Mouse (Mus musculus) gastrocnemius, adult 8-10 months (tissue): ENCODE measurements around the gene Heg1. TPM values are rescaled to one million over a fixed set of nuclear protein-coding genes. Genes with fewer than 3 reads are reported as not detected.

Source experiments
- DNase-seq, 2 experiments: peaks; one replicate each; pipeline ENCODE4 v3.0.0; 2022; ENCODE audit warnings: low spot score in 2 of 2
- total RNA-seq, 4 experiments: library from RNA; stranded (reverse); gene quantifications; 2 replicates each; pipeline ENCODE4 v1.2.4; 2022

Gene Heg1
- total RNA-seq, 4 experiments from 2014 or later: 20.8 to 31.3 (median 24.2) TPM

- no peak for DNase-seq
Measured at GRCm38 (mm10) chr16:33768491-33769278, 84.5 kb downstream of the Heg1 start.

GRCm38 (mm10) chr16:33769848-33770247 is 85.7 kb downstream of the Heg1 start:
- no peak for DNase-seq

GRCm38 (mm10) chr16:33770778-33771454 is 86.7 kb downstream of the Heg1 start:
- DNase-seq: no peak

- DNase-seq: no peak
Measured at GRCm38 (mm10) chr16:33772809-33773208, 88.6 kb downstream of the Heg1 start.

GRCm38 (mm10) chr16:33774972-33775371 is 90.8 kb downstream of the Heg1 start:
- DNase-seq: no peak

- no peak for DNase-seq
Measured at GRCm38 (mm10) chr16:33775733-33776335, 91.7 kb downstream of the Heg1 start.

GRCm38 (mm10) chr16:33776766-33777529 is 92.8 kb downstream of the Heg1 start:
- no peak for DNase-seq

GRCm38 (mm10) chr16:33777607-33778006 is 93.4 kb downstream of the Heg1 start:
- DNase-seq: no peak

GRCm38 (mm10) chr16:33781789-33782728 is 97.9 kb downstream of the Heg1 start:
- no peak for DNase-seq

- DNase-seq: no peak
Measured at GRCm38 (mm10) chr16:33782729-33783091, 98.5 kb downstream of the Heg1 start.

GRCm38 (mm10) chr16:33784547-33784946 is 100.4 kb downstream of the Heg1 start:
- DNase-seq: no peak

GRCm38 (mm10) chr16:33785092-33785704 is 101.0 kb downstream of the Heg1 start:
- DNase-seq: no peak

GRCm38 (mm10) chr16:33786657-33787390 is 102.7 kb downstream of the Heg1 start:
- DNase-seq: no peak

- DNase-seq: no peak
Measured at GRCm38 (mm10) chr16:33793846-33794791, 109.9 kb downstream of the Heg1 start, which contains the start of gene Muc13. TSS of gene Muc13 (plus strand) at chr16:33794037.

GRCm38 (mm10) chr16:33795106-33795505 is 110.9 kb downstream of the Heg1 start:
- no peak for DNase-seq

- DNase-seq: no peak
Measured at GRCm38 (mm10) chr16:33795887-33796286, 111.7 kb downstream of the Heg1 start.

GRCm38 (mm10) chr16:33796756-33797155 is 112.6 kb downstream of the Heg1 start:
- DNase-seq: no peak

GRCm38 (mm10) chr16:33797860-33798259 is 113.7 kb downstream of the Heg1 start:
- peak in 1 of 2 experiments; percentile 21 for DNase-seq
